Mouse (Mus musculus) heart, postnatal 25 days (tissue): ENCODE measurements around the gene Tcp10a. TPM values are rescaled to one million over a fixed set of nuclear protein-coding genes. Genes with fewer than 3 reads are reported as not detected.
"Not testable (repeated sequence)": the region's sequence is repeated elsewhere in the genome, so short reads cannot be mapped to it uniquely, and the experiment has no call there.

Source experiments
- DNase-seq: peaks from one replicate; pipeline ENCODE4 v3.0.0; 2022; ENCODE audit warnings: low spot score
- intact Hi-C: fragments of 180-260 bp; cut with DNase I; formaldehyde crosslinking; loops from one replicate; pipeline ENCODE4 v1.15.1; 2025
- total RNA-seq, 2 experiments: library from RNA; stranded (reverse); gene quantifications; 2 replicates each; pipeline ENCODE4 v1.2.3; 2021

Gene Tcp10a
- total RNA-seq, 2 experiments from 2014 or later = not detected

GRCm38 (mm10) chr17:7366265-7366664, 41.8 kb downstream of the Tcp10a start:
- DNase-seq, intact Hi-C loops: not testable (repeated sequence)

- DNase-seq, intact Hi-C loops: not testable (repeated sequence)
Observed at GRCm38 (mm10) chr17:7366676-7367374, 42.4 kb downstream of the Tcp10a start.

GRCm38 (mm10) chr17:7369401-7369800, 45.0 kb downstream of the Tcp10a start:
- DNase-seq, intact Hi-C loops: not testable (repeated sequence)

GRCm38 (mm10) chr17:7371879-7372278, 47.4 kb downstream of the Tcp10a start, which contains the start of gene Gm49630:
Gene Gm49630 (minus strand): TSS chr17:7371979.
- DNase-seq, intact Hi-C loops: not testable (repeated sequence)

GRCm38 (mm10) chr17:7376951-7377700, 52.7 kb downstream of the Tcp10a start:
- DNase-seq, intact Hi-C loops: not testable (repeated sequence)

GRCm38 (mm10) chr17:7377907-7378306, 53.5 kb downstream of the Tcp10a start:
- intact Hi-C loops, DNase-seq: not testable (repeated sequence)

- intact Hi-C loops = not testable (repeated sequence)
Observed at GRCm38 (mm10) chr17:7382711-7383110, 58.3 kb downstream of the Tcp10a start.

GRCm38 (mm10) chr17:7383167-7384143, 59.0 kb downstream of the Tcp10a start:
- intact Hi-C loops, DNase-seq: not testable (repeated sequence)

More at GRCm38 (mm10) chr17:7382711-7383110, 58.3 kb downstream of the Tcp10a start:
- not testable (repeated sequence) for DNase-seq

- intact Hi-C loops, DNase-seq: not testable (repeated sequence)
Observed at GRCm38 (mm10) chr17:7385364-7385763, 60.9 kb downstream of the Tcp10a start, which contains the start of gene Unc93a2. Gene Unc93a2 (minus strand): TSS chr17:7385464.

GRCm38 (mm10) chr17:7386016-7386415, 61.6 kb downstream of the Tcp10a start:
- intact Hi-C loops, DNase-seq: not testable (repeated sequence)

- intact Hi-C loops, DNase-seq: not testable (repeated sequence)
Observed at GRCm38 (mm10) chr17:7388341-7388957, 64.0 kb downstream of the Tcp10a start.

GRCm38 (mm10) chr17:7388958-7389356, 64.5 kb downstream of the Tcp10a start:
- intact Hi-C loops = not testable (repeated sequence)

GRCm38 (mm10) chr17:7389898-7390297, 65.5 kb downstream of the Tcp10a start:
- intact Hi-C loops, DNase-seq: not testable (repeated sequence)

More at GRCm38 (mm10) chr17:7388958-7389356, 64.5 kb downstream of the Tcp10a start:
- not testable (repeated sequence) for DNase-seq

- DNase-seq, intact Hi-C loops: not testable (repeated sequence)
Observed at GRCm38 (mm10) chr17:7395116-7395515, 70.7 kb downstream of the Tcp10a start.

Other genes with a start within 250 kb of the Tcp10a start
- 10 to 100 TPM; 23.2 to 23.7 TPM for gene Rps6ka2, start 154.5 kb upstream of the Tcp10a start, total RNA-seq
- gene Ttll2, start 28.1 kb downstream of the Tcp10a start, total RNA-seq = not detected
- not detected for gene Gm49630, start 47.3 kb downstream of the Tcp10a start, total RNA-seq
- gene Unc93a2, start 60.8 kb downstream of the Tcp10a start, total RNA-seq = not detected